Mouse (Mus musculus) lung, adult 2 months (tissue): ENCODE results near the gene Rfx2.

Source experiments
- CTCF ChIP-seq: fragments of 200-500 bp; IDR thresholded peaks from 2 replicates; pipeline ENCODE4 v1.5.1; 2011; ENCODE audit warnings: mild to moderate bottlenecking, low read length, control low read depth; ENCODE audit not compliant: insufficient read depth
- POLR2A ChIP-seq: fragments of 200-500 bp; IDR thresholded peaks from 2 replicates; pipeline ENCODE4 v1.6.1; 2011; ENCODE audit warnings: low read depth, mild to moderate bottlenecking, control low read depth, low read length, borderline replicate concordance; ENCODE audit errors: extremely low read depth

DNA sequence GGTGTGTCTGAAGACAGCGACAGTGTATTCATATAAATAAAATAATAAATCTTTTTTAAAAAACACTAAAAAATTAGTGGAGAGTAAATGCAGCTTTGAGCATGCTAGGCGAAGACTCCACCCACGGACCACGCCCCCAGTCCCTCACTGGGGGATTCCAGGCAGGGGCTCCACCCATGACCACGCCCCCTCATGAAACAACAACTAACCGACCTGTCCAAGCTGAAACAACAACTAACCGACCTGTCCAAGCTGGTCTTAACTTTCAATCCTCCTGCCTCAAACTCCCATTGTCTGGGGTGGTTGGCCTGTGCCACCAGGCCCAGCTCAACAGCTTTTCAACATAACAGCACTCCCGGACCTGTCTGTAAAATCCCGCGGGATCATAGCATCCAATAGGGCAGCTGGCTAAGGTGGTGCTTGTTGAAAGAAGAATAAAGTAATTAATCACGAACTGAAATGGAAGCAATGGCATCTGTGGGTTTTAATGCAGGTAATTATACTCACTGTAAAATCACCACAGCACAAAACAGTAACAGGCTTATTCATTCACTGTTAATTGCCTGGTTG, 12.7 kb downstream of the Rfx2 start:
- no peak for TF ChIP-seq POLR2A
- no peak for TF ChIP-seq CTCF
